Comparison of ENCODE assay signal across 8 mouse cellular contexts in the genomic region with DNA sequence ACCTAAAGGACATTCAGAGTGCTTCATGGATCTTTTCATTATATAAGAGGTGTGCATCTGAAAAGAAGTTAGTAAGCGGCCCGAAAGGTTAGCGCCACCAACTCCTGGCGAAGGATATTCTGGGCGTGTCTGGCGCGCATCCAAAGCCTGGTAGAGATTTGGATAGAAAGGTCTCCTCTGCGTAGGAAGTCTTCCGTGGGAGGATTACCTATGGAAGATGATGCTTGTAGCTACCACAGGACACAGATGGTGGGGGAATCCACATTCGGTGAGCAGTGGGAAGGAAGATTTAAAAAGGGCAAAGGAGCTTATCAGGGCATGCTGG. TPM values are rescaled to one million over a fixed set of nuclear protein-coding genes. Genes with fewer than 3 reads are reported as not detected.
DNase-seq lines count a peak whose midpoint lies in the region; ATAC-seq lines count a peak whose summit lies in the region.

No protein-coding gene starts in this region.

- no peaks in the 10 kb centered on the region for H3K9me3 ChIP-seq in heart, embryonic 13.5 days
- H3K9me3 ChIP-seq in limb, embryonic 13.5 days, result no peaks in the 10 kb centered on the region
- H3K9me3 ChIP-seq in neural tube, embryonic 15.5 days (replicated peaks), result no peaks in the 10 kb centered on the region

- peak; percentile 13 for DNase-seq in ovary, postnatal 36 days (ENCODE audit: low spot score)
- no peak for DNase-seq in ovary, postnatal 14 days (ENCODE audit: low spot score)
- peak; percentile 31 for DNase-seq in cerebellum, adult 8-10 months
- DNase-seq in Muller cell, postnatal 12 days (ENCODE audit: inconsistent ontology term), result no peak
- DNase-seq in gastrocnemius, postnatal 10 days, result no peak

- 2% methylated on average over 10 of the region's 10 CpGs for WGBS in heart, embryonic 13.5 days
- 2% methylated on average over 10 of the region's 10 CpGs for WGBS in limb, embryonic 13.5 days
- 5% methylated on average over 10 of the region's 10 CpGs for WGBS in neural tube, embryonic 15.5 days

- peak overlapping the region; percentile 84 for H3K4me2 ChIP-seq in heart, embryonic 13.5 days
- peak overlapping the region; percentile 72 for H3K4me2 ChIP-seq in limb, embryonic 13.5 days (replicated peaks)
- H3K4me2 ChIP-seq in neural tube, embryonic 15.5 days, result peak overlapping the region; percentile 86

- peak overlapping the region; percentile 83 for H3K9ac ChIP-seq in heart, embryonic 13.5 days
- peak overlapping the region; percentile 62 for H3K9ac ChIP-seq in limb, embryonic 13.5 days
- H3K9ac ChIP-seq in neural tube, embryonic 15.5 days (replicated peaks), result peak overlapping the region; percentile 60

- no peaks in the 10 kb centered on the region for H3K27me3 ChIP-seq in heart, embryonic 13.5 days (replicated peaks)
- no peaks in the 10 kb centered on the region for H3K27me3 ChIP-seq in limb, embryonic 13.5 days
- no peaks in the 10 kb centered on the region for H3K27me3 ChIP-seq in neural tube, embryonic 15.5 days (replicated peaks)

- ATAC-seq in heart, embryonic 13.5 days (ENCODE audit: extremely low read depth, insufficient number of reproducible peaks, low FRiP score, low TSS enrichment), result no peak
- ATAC-seq in limb, embryonic 13.5 days (ENCODE audit: low FRiP score, low read depth), result no peak
- ATAC-seq in neural tube, embryonic 15.5 days (ENCODE audit: low FRiP score), result no peak

- H3K4me3 ChIP-seq in heart, embryonic 13.5 days, result peak overlapping the region; percentile 81
- peak overlapping the region; percentile 65 for H3K4me3 ChIP-seq in limb, embryonic 13.5 days
- peak overlapping the region; percentile 73 for H3K4me3 ChIP-seq in neural tube, embryonic 15.5 days (replicated peaks)

- peaks cover 16% of the 10 kb centered on the region for H3K36me3 ChIP-seq in heart, embryonic 13.5 days
- H3K36me3 ChIP-seq in limb, embryonic 13.5 days, result peaks cover 13% of the 10 kb centered on the region
- H3K36me3 ChIP-seq in neural tube, embryonic 15.5 days, result no peaks in the 10 kb centered on the region

- peaks cover 17% of the 10 kb centered on the region for H3K4me1 ChIP-seq in heart, embryonic 13.5 days
- H3K4me1 ChIP-seq in limb, embryonic 13.5 days, result peaks cover 13% of the 10 kb centered on the region
- peaks cover 16% of the 10 kb centered on the region for H3K4me1 ChIP-seq in neural tube, embryonic 15.5 days

- peak overlapping the region; percentile 61 for H3K27ac ChIP-seq in heart, embryonic 13.5 days (replicated peaks)
- no peak overlapping the region for H3K27ac ChIP-seq in limb, embryonic 13.5 days
- no peak overlapping the region for H3K27ac ChIP-seq in neural tube, embryonic 15.5 days (replicated peaks)

RNA-seq across cellular contexts. Expression of a gene that starts 0.6 kb away (rescaled TPM):
- polyA plus RNA-seq in heart, embryonic 13.5 days (2015; fragmentation: Nextera tagmentation; extraction: Ambion mirVana), result 8.7 and 10.2 TPM in 2 replicates
- polyA plus RNA-seq in limb, embryonic 13.5 days (2015; fragmentation: Nextera tagmentation; extraction: Ambion mirVana), result 16.8 and 17.3 TPM in 2 replicates
- 6.3 and 8.2 TPM in 2 replicates for polyA plus RNA-seq in neural tube, embryonic 15.5 days (2015; fragmentation: Nextera tagmentation; extraction: Ambion mirVana)
- total RNA-seq in gastrocnemius, postnatal 10 days (2021), result 1 to 10 TPM; 2.1 to 2.5 TPM

Comparison
In these comparisons a context has a peak if more than half of its experiments do, and no peak if none do; other contexts are left out.
1. DNase-seq: peak in ovary, postnatal 36 days (single experiment) and cerebellum, adult 8-10 months (single experiment); none in ovary, postnatal 14 days (single experiment), Muller cell, postnatal 12 days (single experiment) and gastrocnemius, postnatal 10 days (single experiment).
2. Peak in every context shown above with its lines, with median percentiles within 50 percentile points of each other: H3K4me2 ChIP-seq, H3K4me3 ChIP-seq and H3K9ac ChIP-seq.